Mouse (Mus musculus) bone marrow macrophage, adult 2 months (primary cell): ENCODE data around the gene Fthl17d.

Experiments
- CTCF ChIP-seq: IDR thresholded peaks from 2 replicates; pipeline ENCODE4 v1.5.1; 2012; ENCODE audit warnings: low read depth, mild to moderate bottlenecking, low read length, moderate library complexity
- POLR2A ChIP-seq: IDR thresholded peaks from 2 replicates; pipeline ENCODE4 v1.6.1; 2012; ENCODE audit warnings: mild to moderate bottlenecking, low read depth, low read length, borderline replicate concordance

GRCm38 (mm10) chrX:9019481-9019880 lies 32.9 kb upstream of the Fthl17d start:
- no peak for TF ChIP-seq CTCF
- no peak for TF ChIP-seq POLR2A
